Mouse (Mus musculus) left cerebral cortex, adult 2 months (tissue): ENCODE results near the gene Prdx5. TPM values are rescaled to one million over a fixed set of nuclear protein-coding genes. Genes with fewer than 3 reads are reported as not detected.
"Not testable (repeated sequence)": the region's sequence is repeated elsewhere in the genome, so short reads cannot be mapped to it uniquely, and the experiment has no call there.

Experiments used
- DNase-seq, 2 experiments: peaks; one replicate each; pipeline ENCODE4 v3.0.0; 2021 to 2022; ENCODE audit warnings: low spot score in 2 of 2, mixed read lengths in 1 of 2; ENCODE audit errors: extremely low spot score in 1 of 2
- H3K27ac ChIP-seq: fragments of 200-600 bp; 2 replicates; pipeline ENCODE4 v1.8.1; 2022
- H3K4me3 ChIP-seq: fragments of 200-600 bp; 2 replicates; pipeline ENCODE4 v1.8.1; 2022
- CTCF ChIP-seq: fragments of 200-600 bp; IDR thresholded peaks from 2 replicates; pipeline ENCODE4 v1.8.1; 2022; ENCODE audit warnings: antibody characterized with exemption, mild to moderate bottlenecking, moderate library complexity
- intact Hi-C: fragments of 180-260 bp; cut with DNase I; formaldehyde crosslinking; loops from one replicate; pipeline ENCODE4 v1.15.1; 2025
- total RNA-seq, 2 experiments: library from RNA; stranded (reverse); gene quantifications; 2 replicates each; pipeline ENCODE4 v1.2.3; 2021

Gene Prdx5
- total RNA-seq, 2 experiments from 2014 or later, result 315 to 354 TPM

GRCm38 (mm10) chr19:6903031-6903430 is 6.9 kb downstream of the Prdx5 start:
- intact Hi-C loops, result no loop called here

GRCm38 (mm10) chr19:6899641-6900040 is 10.3 kb downstream of the Prdx5 start:
- intact Hi-C loops, result no loop called here
- Histone ChIP-seq H3K4me3 (no peak overlapping the region), H3K27ac (no peak overlapping the region)
- DNase-seq, result no peak
- no peak for TF ChIP-seq CTCF

More at GRCm38 (mm10) chr19:6903031-6903430, 6.9 kb downstream of the Prdx5 start:
- DNase-seq, result no peak
- H3K4me3 ChIP-seq, result no peak overlapping the region
- no peak for TF ChIP-seq CTCF
- no peak overlapping the region for H3K27ac ChIP-seq

DNA sequence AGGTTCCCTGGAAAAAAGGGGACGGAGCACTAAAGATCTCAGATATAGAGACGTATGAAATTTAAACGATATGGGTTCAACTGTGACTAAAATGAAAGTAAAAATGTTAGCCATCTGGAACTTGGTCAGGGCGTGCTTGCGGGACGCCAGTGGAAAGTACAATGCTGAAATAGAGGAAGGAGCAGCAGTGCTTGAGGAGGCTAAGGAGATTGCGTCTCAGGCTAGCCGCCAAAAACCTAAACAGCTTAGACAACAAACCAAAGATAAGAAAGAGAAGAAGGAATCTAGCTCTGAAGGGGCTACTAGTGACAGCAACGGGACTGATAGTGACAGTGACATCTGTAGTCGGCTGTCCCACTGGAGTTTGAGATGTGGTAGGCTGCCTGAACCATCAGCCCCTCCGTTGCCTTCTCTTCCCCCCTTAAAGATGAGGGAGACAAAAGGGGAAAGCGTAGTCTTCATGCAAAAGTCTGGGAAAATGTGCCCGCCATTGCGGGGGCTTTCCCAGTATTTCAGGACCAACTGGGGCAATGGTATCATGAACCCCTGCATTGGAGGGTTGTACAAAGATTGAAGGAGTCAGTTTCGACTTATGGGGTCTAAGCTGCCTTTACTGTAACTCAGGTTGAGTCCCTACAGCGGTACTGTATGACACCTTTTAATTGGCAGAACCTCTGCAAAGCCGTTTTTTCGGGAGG is 14.1 kb downstream of the Prdx5 start:
- DNase-seq, H3K4me3 ChIP-seq, intact Hi-C loops, H3K27ac ChIP-seq: not testable (repeated sequence)

DNA sequence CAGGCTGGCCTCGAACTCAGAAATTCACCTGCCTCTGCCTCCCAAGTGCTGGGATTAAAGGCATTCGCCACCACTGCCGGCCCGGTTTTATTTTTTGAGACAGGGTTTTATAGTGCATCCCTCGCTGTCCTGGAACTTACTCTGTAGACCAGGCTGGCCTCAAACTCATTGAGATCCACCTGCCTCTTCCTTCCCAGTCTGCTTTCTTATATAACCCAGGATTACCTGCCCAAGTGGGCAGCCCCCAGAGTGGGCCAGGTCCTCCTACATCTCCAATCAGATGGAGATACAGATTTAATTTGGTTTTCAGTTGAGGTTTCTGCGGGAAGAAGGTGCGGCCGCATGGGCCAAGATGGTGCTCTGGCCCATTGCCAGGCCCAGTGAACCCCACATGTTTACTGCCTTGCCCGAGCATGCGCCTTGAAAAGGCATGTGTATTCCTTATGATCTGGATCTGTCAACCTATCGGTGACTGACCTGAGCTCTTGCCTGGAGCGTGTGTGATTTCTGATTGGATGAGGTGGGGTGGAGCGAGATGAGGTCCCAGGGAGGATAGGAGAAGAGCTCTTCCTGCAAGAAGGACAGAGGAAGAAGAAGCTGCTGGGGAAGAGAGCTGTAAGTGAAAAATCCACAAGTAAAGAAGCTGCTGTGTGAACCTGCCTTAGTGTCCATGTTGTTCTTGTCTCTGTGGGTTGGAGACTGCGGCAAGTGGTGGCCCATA is 16.0 kb downstream of the Prdx5 start:
- H3K27ac ChIP-seq, result no peak overlapping the region
- TF ChIP-seq CTCF, result no peak
- DNase-seq, result no peak
- intact Hi-C loops, result no loop called here
- no peak overlapping the region for H3K4me3 ChIP-seq

DNA sequence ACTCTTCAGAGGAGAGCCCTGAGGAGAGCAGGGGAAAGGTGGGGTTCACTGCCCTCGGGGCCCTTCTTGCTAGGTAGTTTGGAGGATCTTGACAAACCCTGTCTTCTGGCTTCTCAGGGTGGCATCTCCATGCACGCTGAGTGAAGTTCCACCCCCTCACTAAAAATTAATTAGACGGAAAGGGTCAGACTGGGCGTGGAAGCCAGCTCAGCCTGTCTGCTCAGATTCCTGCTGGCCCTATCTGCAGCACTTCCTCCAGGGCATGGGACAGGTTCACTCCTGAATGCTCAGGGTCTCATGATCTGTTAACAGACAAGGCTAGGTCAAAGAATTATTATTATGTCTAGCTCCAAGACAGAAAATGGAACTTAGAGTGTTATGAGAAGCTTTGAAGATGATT is 17.4 kb downstream of the Prdx5 start:
- no peak for TF ChIP-seq CTCF
- no peak for DNase-seq
- Histone ChIP-seq H3K4me3 (no peak overlapping the region), H3K27ac (no peak overlapping the region)
- intact Hi-C loops, result no loop called here

GRCm38 (mm10) chr19:6877965-6878364 is 31.9 kb downstream of the Prdx5 start:
- intact Hi-C loops, result no loop called here
- Histone ChIP-seq H3K27ac (no peak overlapping the region), H3K4me3 (no peak overlapping the region)
- DNase-seq, result no peak
- no peak for TF ChIP-seq CTCF

DNA sequence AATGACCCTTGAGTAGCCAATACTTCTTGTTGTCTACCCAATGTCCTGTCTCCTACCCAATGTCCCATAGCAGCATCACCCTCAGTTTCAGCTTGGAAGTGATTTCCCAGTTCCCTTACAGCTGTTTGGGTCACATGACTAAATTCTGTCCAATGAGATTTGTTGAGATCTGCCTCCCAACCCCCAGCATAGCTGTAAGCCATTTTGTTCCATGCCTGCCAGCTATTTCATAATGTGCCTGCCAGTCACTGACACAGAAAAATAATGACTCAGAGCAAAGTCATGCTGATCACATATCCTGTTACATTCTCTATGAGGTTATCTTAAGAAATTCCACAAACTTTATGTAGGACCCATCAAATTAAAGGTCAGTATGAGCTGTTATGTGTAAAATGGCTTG is 33.1 kb downstream of the Prdx5 start:
- Histone ChIP-seq H3K27ac (no peak overlapping the region), H3K4me3 (no peak overlapping the region)
- intact Hi-C loops, result no loop called here
- no peak for DNase-seq
- TF ChIP-seq CTCF, result no peak

DNA sequence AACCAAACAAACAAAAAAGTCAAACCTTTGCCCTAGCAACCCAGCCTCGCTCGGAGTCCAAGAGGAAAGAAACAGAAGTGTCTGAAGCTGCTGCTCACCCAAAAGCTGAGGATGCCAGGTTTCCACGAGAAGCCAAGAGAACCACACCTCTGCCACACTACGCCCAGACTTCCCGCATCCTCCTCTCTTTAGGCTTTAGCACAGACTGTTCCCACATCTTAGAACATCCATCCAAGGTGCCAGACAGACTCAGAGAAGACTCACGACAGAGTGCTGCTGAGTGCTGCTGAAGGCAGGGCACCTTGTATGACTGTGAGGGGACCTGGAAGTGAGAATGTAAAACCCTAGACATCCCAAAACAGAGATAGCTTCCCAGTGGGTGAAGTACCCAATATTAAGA is 34.1 kb downstream of the Prdx5 start:
- DNase-seq, result no peak
- Histone ChIP-seq H3K4me3 (no peak overlapping the region), H3K27ac (no peak overlapping the region)
- intact Hi-C loops, result no loop called here
- TF ChIP-seq CTCF, result no peak

GRCm38 (mm10) chr19:6874257-6874656 is 35.6 kb downstream of the Prdx5 start:
- no peak overlapping the region for H3K4me3 ChIP-seq
- H3K27ac ChIP-seq, result no peak overlapping the region
- no peak for TF ChIP-seq CTCF
- no peak for DNase-seq
- intact Hi-C loops, result no loop called here

DNA sequence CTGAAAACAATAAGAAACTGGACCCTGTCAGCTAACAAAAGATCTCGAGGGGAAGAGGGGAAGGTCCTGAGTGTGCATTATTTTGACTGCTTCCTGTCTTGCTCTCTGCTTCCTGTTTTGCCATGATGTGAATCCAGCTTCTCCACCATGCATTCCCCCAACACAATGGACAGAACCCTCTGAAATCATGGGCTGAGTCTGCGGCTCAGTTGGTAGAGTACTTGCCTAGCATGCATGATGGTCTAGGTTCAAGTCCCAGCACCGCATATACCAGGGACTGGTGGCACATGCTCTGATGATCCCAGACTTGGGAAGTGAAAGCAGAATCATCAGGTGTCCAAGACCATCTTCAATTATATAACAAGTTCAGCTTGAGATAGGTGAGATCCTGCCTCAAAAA is 37.2 kb downstream of the Prdx5 start:
- TF ChIP-seq CTCF, result no peak
- H3K4me3 ChIP-seq, result no peak overlapping the region
- intact Hi-C loops, result no loop called here
- H3K27ac ChIP-seq, result no peak overlapping the region
- DNase-seq, result no peak

DNA sequence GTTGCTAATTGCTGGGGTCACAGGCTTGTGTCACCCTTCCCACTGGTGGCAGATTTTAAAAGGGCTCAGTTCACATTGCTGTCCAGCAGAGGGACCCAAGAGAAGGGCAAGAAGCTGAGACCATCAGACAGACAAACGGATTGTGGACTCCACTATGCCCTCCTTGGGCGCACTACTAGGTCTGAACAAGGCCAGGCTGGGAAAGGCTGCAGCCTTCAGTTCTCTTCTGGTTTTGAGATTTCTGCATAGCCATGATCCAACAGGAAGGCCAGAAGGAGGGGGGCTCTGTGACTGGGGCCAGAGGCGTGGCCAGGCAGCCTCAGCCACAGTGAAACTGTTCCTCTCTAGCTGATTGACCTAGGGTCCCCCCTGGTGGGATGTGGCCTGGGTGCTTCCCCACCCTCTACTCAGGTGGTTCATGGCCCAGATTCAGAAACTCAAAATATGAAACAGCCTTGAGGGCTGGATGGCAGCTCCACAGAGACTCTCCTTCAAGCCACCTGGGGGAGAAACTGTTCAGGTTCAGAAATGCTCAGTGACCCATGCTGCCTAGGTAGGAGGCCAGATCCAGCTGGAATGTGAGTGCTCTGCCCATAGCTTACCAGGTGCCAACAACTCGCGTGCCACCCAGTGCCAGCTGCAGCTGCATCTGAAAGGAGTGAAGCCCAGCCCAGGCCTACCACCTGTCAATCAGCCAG is 38.2 kb downstream of the Prdx5 start:
- Histone ChIP-seq H3K4me3 (no peak overlapping the region), H3K27ac (no peak overlapping the region)
- TF ChIP-seq CTCF, result peak; percentile 45
- intact Hi-C loops, result no loop called here
- no peak for DNase-seq

GRCm38 (mm10) chr19:6869355-6869754 is 40.6 kb downstream of the Prdx5 start:
- no peak for TF ChIP-seq CTCF
- Histone ChIP-seq H3K27ac (no peak overlapping the region), H3K4me3 (no peak overlapping the region)
- intact Hi-C loops, result no loop called here
- no peak for DNase-seq

GRCm38 (mm10) chr19:6861451-6861850 is 48.5 kb downstream of the Prdx5 start:
- H3K4me3 ChIP-seq, result no peak overlapping the region
- no peak for DNase-seq
- no peak overlapping the region for H3K27ac ChIP-seq
- intact Hi-C loops, result no loop called here
- no peak for TF ChIP-seq CTCF
